Mouse (Mus musculus): Measurements from ENCODE around the gene Sort1.

DNA sequence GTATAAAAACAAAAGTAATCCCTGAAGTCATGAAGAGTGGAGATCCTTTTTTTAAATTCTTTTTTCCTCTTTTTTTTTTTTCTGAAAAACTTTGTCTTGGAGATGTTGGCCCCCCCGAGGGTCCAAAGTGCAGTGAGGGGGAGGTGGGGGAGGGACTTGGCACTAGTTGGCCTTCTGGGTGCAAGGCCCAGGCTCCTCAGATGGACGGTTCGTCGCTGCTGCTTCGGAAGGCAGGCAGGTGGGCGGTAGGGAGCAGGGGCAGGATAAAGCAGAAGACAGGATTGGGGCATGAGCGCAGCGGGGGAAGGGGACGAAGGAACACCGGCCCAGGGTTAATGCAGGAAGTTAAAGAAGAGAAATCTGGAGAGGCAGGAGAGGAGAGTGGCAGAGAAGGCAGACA, 108.4 kb downstream of the Sort1 start:
- no peak for TF ChIP-seq CTCF (IDR thresholded peaks at IDR 0.05; ENCODE audit: insufficient read depth, low read depth, low read length)
- TF ChIP-seq POLR2A (IDR thresholded peaks at IDR 0.05; ENCODE audit: insufficient read depth, low read depth, low read length): no peak

All from olfactory bulb, adult 2 months (tissue).